Mouse (Mus musculus) bone marrow, adult 2 months (tissue): ENCODE results near the gene Borcs5. TPM values are rescaled to one million over a fixed set of nuclear protein-coding genes. Genes with fewer than 3 reads are reported as not detected.

ENCODE experiments used
- H3K27ac ChIP-seq: fragments of 200-500 bp; 2 replicates; pipeline ENCODE4 v1.5.1; 2012; ENCODE audit warnings: low read depth, mild to moderate bottlenecking, control low read depth, inconsistent platforms, low read length; ENCODE audit not compliant: control insufficient read depth, poor library complexity, insufficient read depth
- H3K4me1 ChIP-seq: fragments of 200-500 bp; 2 replicates; pipeline ENCODE4 v1.6.1; 2011; ENCODE audit warnings: low read length; ENCODE audit not compliant: control insufficient read depth, insufficient read depth
- H3K4me3 ChIP-seq: fragments of 200-500 bp; replicated peaks from 2 replicates; pipeline ENCODE3; 2011; ENCODE audit warnings: mild to moderate bottlenecking, low read depth, low read length, control low read depth; ENCODE audit not compliant: control insufficient read depth
- CTCF ChIP-seq: fragments of 200-500 bp; IDR thresholded peaks from 2 replicates; pipeline ENCODE4 v1.5.1; 2011; ENCODE audit warnings: low read length, control low read depth; ENCODE audit not compliant: control insufficient read depth, insufficient read depth
- POLR2A ChIP-seq: fragments of 200-500 bp; IDR thresholded peaks from 2 replicates; pipeline ENCODE4 v1.6.1; 2011; ENCODE audit warnings: low read depth, mild to moderate bottlenecking, control low read depth, low read length, borderline replicate concordance; ENCODE audit not compliant: control insufficient read depth
- WGBS: fragments of 180-500 bp; shearing (Covaris S2); methylation state at CpG from one replicate; pipeline ENCODE4 v1.1.7; 2018; 5-methylcytosine and 5-hydroxymethylcytosine counted together
- polyA plus RNA-seq: library from polyadenylated mRNA; stranded (reverse); fragments of >200 nt; gene quantifications from 2 replicates; pipeline ENCODE4 v1.2.4, GENCODE M21; 2011; ENCODE audit warnings: low replicate concordance; ENCODE audit not compliant: missing spikeins, insufficient read depth, insufficient read length

The Borcs5 gene
- polyA plus RNA-seq, 1 experiment: 8.0 TPM

- no peak overlapping the region for H3K4me3 ChIP-seq
- WGBS: 74% methylated on average over 3 of the region's 3 CpGs
- no peak for TF ChIP-seq CTCF
- TF ChIP-seq POLR2A: no peak
Observed at GRCm38 (mm10) chr6:134605196-134605595, 34.1 kb upstream of the Borcs5 start.

GRCm38 (mm10) chr6:134606540-134606939, 32.8 kb upstream of the Borcs5 start:
- H3K4me3 ChIP-seq: no peak overlapping the region
- TF ChIP-seq CTCF: no peak
- no peak for TF ChIP-seq POLR2A
- 61% methylated on average over 6 of the region's 6 CpGs for WGBS
- H3K27ac ChIP-seq: no peak overlapping the region
- H3K4me1 ChIP-seq: no peaks in the 10 kb centered on the region

More at GRCm38 (mm10) chr6:134605196-134605595, 34.1 kb upstream of the Borcs5 start:
- no peak overlapping the region for H3K27ac ChIP-seq
- no peaks in the 10 kb centered on the region for H3K4me1 ChIP-seq

GRCm38 (mm10) chr6:134606949-134607746, 32.2 kb upstream of the Borcs5 start:
- WGBS: 60% methylated on average over 9 of the region's 9 CpGs
- no peaks in the 10 kb centered on the region for H3K4me1 ChIP-seq
- no peak overlapping the region for H3K27ac ChIP-seq
- H3K4me3 ChIP-seq: no peak overlapping the region
- 0 out of 2 replicates have a peak, but pooled peaks have one; percentile 12 for TF ChIP-seq CTCF
- no peak for TF ChIP-seq POLR2A

- TF ChIP-seq CTCF (no peak), POLR2A (no peak)
- H3K27ac ChIP-seq: no peak overlapping the region
- WGBS: 91% methylated on average over 9 of the region's 9 CpGs
- no peaks in the 10 kb centered on the region for H3K4me1 ChIP-seq
- H3K4me3 ChIP-seq: no peak overlapping the region
Observed at GRCm38 (mm10) chr6:134610380-134610779, 28.9 kb upstream of the Borcs5 start.

GRCm38 (mm10) chr6:134611896-134612295, 27.4 kb upstream of the Borcs5 start:
- H3K27ac ChIP-seq: no peak overlapping the region
- TF ChIP-seq CTCF (no peak), POLR2A (no peak)
- H3K4me3 ChIP-seq: no peak overlapping the region
- 74% methylated on average over 13 of the region's 13 CpGs for WGBS
- no peaks in the 10 kb centered on the region for H3K4me1 ChIP-seq

GRCm38 (mm10) chr6:134614322-134614721, 25.0 kb upstream of the Borcs5 start:
- 53% methylated on average over 4 of the region's 4 CpGs for WGBS
- TF ChIP-seq CTCF: no peak
- no peak for TF ChIP-seq POLR2A
- H3K4me1 ChIP-seq: no peaks in the 10 kb centered on the region
- no peak overlapping the region for H3K4me3 ChIP-seq
- no peak overlapping the region for H3K27ac ChIP-seq

- Histone ChIP-seq H3K4me1 (no peaks in the 10 kb centered on the region), H3K4me3 (no peak overlapping the region), H3K27ac (no peak overlapping the region)
- TF ChIP-seq POLR2A (no peak), CTCF (peak; percentile 99)
- 15% methylated on average over 16 of the region's 16 CpGs for WGBS
Observed at GRCm38 (mm10) chr6:134614723-134615648, 24.3 kb upstream of the Borcs5 start.

GRCm38 (mm10) chr6:134617589-134617988, 21.7 kb upstream of the Borcs5 start:
- H3K4me3 ChIP-seq: no peak overlapping the region
- TF ChIP-seq POLR2A (no peak), CTCF (no peak)
- WGBS: 50% methylated on average over 3 of the region's 3 CpGs
- no peaks in the 10 kb centered on the region for H3K4me1 ChIP-seq
- H3K27ac ChIP-seq: no peak overlapping the region

- Histone ChIP-seq H3K27ac (no peak overlapping the region), H3K4me1 (no peaks in the 10 kb centered on the region), H3K4me3 (no peak overlapping the region)
- TF ChIP-seq CTCF: no peak
- no peak for TF ChIP-seq POLR2A
- 76% methylated on average over 3 of the region's 3 CpGs for WGBS
Observed at GRCm38 (mm10) chr6:134620129-134620528, 19.2 kb upstream of the Borcs5 start.
